Mouse (Mus musculus): ENCODE measurements around the gene Ets2. TPM values are rescaled to one million over a fixed set of nuclear protein-coding genes. Genes with fewer than 3 reads are reported as not detected.

The Ets2 gene
- total and polyA plus RNA-seq, 3 experiments = 47.2 to 70.6 (median 50.3) TPM

DNA sequence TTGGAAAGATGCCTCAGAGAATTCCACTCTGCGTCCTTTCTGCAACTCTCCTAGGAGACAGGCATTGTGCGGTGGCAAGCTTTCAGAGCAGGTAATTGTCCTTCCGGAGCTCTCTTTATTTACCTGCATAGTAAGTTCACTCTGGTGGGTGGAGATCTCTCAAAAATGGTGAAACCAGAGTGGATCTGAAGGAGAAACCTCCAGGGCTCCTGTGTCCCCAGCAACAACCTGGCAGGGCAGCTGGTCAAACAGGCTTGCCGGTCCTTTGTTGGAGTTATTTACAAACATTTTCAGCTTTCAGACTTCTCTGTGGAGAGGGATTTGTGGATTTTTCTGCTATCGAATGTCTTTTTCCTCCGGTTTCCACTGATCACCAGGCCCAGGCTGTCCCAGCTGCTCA is 34.6 kb downstream of the Ets2 start:
- Histone ChIP-seq H3K27me3 (ENCODE audit: control insufficient read depth, insufficient read depth, low read length) (no peaks in the 10 kb centered on the region), H3K36me3 (ENCODE audit: control insufficient read depth, insufficient read depth, low read length) (no peaks in the 10 kb centered on the region), H3K79me2 (replicated peaks; ENCODE audit: control insufficient read depth, insufficient read depth, low read length) (no peaks in the 10 kb centered on the region), H3K4me1 (ENCODE audit: control insufficient read depth, insufficient read depth, low read length) (peaks cover under 1% of the 10 kb centered on the region), H3K4me3 (no peak overlapping the region), H3K27ac (no peak overlapping the region), H3K9ac (ENCODE audit: low read depth, low read length) (no peak overlapping the region)
- WGBS = 85% methylated on average over 6 of the region's 6 CpGs
- DNase-seq = no peak
- intact Hi-C loops (cut with DNase I) = no loop called here
- TF ChIP-seq CTCF (IDR thresholded peaks at IDR 0.05) = no peak
- TF ChIP-seq POLR2A (IDR thresholded peaks at IDR 0.05; ENCODE audit: insufficient read depth, low read depth, low read length) = no peak

GRCm38 (mm10) chr16:95739522-95739921 is 37.6 kb downstream of the Ets2 start:
- no peaks in the 10 kb centered on the region for H3K36me3 ChIP-seq (ENCODE audit: control insufficient read depth, insufficient read depth, low read length)
- no peaks in the 10 kb centered on the region for H3K27me3 ChIP-seq (ENCODE audit: control insufficient read depth, insufficient read depth, low read length)
- whole genome bisulfite sequencing = 77% methylated on average over 6 of the region's 6 CpGs
- DNase-seq = no peak
- no peaks in the 10 kb centered on the region for H3K79me2 ChIP-seq (replicated peaks; ENCODE audit: control insufficient read depth, insufficient read depth, low read length)
- TF ChIP-seq EP300 (IDR thresholded peaks at IDR 0.05; ENCODE audit: insufficient read depth, low read depth, low read length) (no peak), POLR2A (IDR thresholded peaks at IDR 0.05; ENCODE audit: insufficient read depth, low read depth, low read length) (no peak), CTCF (IDR thresholded peaks at IDR 0.05) (no peak)
- no peak overlapping the region for H3K4me3 ChIP-seq
- no peak overlapping the region for H3K27ac ChIP-seq
- peaks cover 7% of the 10 kb centered on the region for H3K4me1 ChIP-seq (ENCODE audit: control insufficient read depth, insufficient read depth, low read length)
- no peak overlapping the region for H3K9ac ChIP-seq (ENCODE audit: low read depth, low read length)
- intact Hi-C loops (cut with DNase I) = no loop called here

GRCm38 (mm10) chr16:95741358-95741757 is 39.5 kb downstream of the Ets2 start:
- TF ChIP-seq POLR2A (IDR thresholded peaks at IDR 0.05; ENCODE audit: insufficient read depth, low read depth, low read length) (no peak), CTCF (IDR thresholded peaks at IDR 0.05) (no peak), EP300 (IDR thresholded peaks at IDR 0.05; ENCODE audit: insufficient read depth, low read depth, low read length) (no peak)
- peak overlapping the region; percentile 67 for H3K27ac ChIP-seq
- peaks cover 7% of the 10 kb centered on the region for H3K4me1 ChIP-seq (ENCODE audit: control insufficient read depth, insufficient read depth, low read length)
- no peak overlapping the region for H3K9ac ChIP-seq (ENCODE audit: low read depth, low read length)
- no peaks in the 10 kb centered on the region for H3K36me3 ChIP-seq (ENCODE audit: control insufficient read depth, insufficient read depth, low read length)
- no peak for DNase-seq
- 67% methylated on average over 11 of the region's 11 CpGs for WGBS
- intact Hi-C loops (cut with DNase I) = loop anchor here (10.0 kb wide), 1 partner anchor 123 kb away; no protein-coding TSS in a partner anchor
- no peaks in the 10 kb centered on the region for H3K27me3 ChIP-seq (ENCODE audit: control insufficient read depth, insufficient read depth, low read length)
- no peaks in the 10 kb centered on the region for H3K79me2 ChIP-seq (replicated peaks; ENCODE audit: control insufficient read depth, insufficient read depth, low read length)
- H3K4me3 ChIP-seq = no peak overlapping the region

- DNase-seq = no peak
- Histone ChIP-seq H3K4me3 (no peak overlapping the region), H3K27ac (peak overlapping the region; percentile 67), H3K79me2 (replicated peaks; ENCODE audit: control insufficient read depth, insufficient read depth, low read length) (no peaks in the 10 kb centered on the region), H3K36me3 (ENCODE audit: control insufficient read depth, insufficient read depth, low read length) (no peaks in the 10 kb centered on the region), H3K27me3 (ENCODE audit: control insufficient read depth, insufficient read depth, low read length) (no peaks in the 10 kb centered on the region), H3K4me1 (ENCODE audit: control insufficient read depth, insufficient read depth, low read length) (peaks cover 9% of the 10 kb centered on the region), H3K9ac (ENCODE audit: low read depth, low read length) (no peak overlapping the region)
- whole genome bisulfite sequencing = 75% methylated on average over 10 of the region's 10 CpGs
- intact Hi-C loops (cut with DNase I) = loop anchor here (10.0 kb wide), 1 partner anchor 123 kb away; no protein-coding TSS in a partner anchor
- TF ChIP-seq POLR2A (IDR thresholded peaks at IDR 0.05; ENCODE audit: insufficient read depth, low read depth, low read length) = no peak
- TF ChIP-seq EP300 (IDR thresholded peaks at IDR 0.05; ENCODE audit: insufficient read depth, low read depth, low read length) = no peak
- no peak for TF ChIP-seq CTCF (IDR thresholded peaks at IDR 0.05)
These were observed 40.3 kb downstream of the Ets2 start for GRCm38 (mm10) chr16:95741915-95742739.

DNA sequence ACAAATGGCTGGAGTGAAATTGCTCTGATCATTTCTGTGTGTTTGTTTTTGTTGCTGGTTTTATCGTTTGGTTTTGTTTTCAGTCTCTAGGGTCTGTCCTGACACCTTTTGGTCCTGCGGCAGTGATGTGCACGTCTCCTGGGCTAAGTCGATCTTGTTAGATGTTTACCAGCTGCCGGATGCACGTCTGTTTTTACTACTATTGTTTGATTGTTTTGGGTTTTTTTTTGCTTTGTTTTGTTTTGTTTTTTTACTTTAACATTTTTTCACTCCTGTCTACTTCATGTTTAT is 40.8 kb downstream of the Ets2 start:
- peak overlapping the region; percentile 65 for H3K27ac ChIP-seq
- H3K27me3 ChIP-seq (ENCODE audit: control insufficient read depth, insufficient read depth, low read length) = no peaks in the 10 kb centered on the region
- peak; percentile 94 for TF ChIP-seq EP300 (IDR thresholded peaks at IDR 0.05; ENCODE audit: insufficient read depth, low read depth, low read length)
- TF ChIP-seq CTCF (IDR thresholded peaks at IDR 0.05) = no peak
- TF ChIP-seq POLR2A (IDR thresholded peaks at IDR 0.05; ENCODE audit: insufficient read depth, low read depth, low read length) = peak; percentile 28; the same call in 1 of the 2 replicates
- no peak overlapping the region for H3K4me3 ChIP-seq
- peak in 1 of 2 experiments; percentile 43 for DNase-seq
- H3K79me2 ChIP-seq (replicated peaks; ENCODE audit: control insufficient read depth, insufficient read depth, low read length) = no peaks in the 10 kb centered on the region
- H3K4me1 ChIP-seq (ENCODE audit: control insufficient read depth, insufficient read depth, low read length) = peaks cover 9% of the 10 kb centered on the region
- intact Hi-C loops (cut with DNase I) = loop anchor here (10.0 kb wide), 1 partner anchor 122 kb away; no protein-coding TSS in a partner anchor
- 33% methylated on average over 6 of the region's 6 CpGs for WGBS
- H3K36me3 ChIP-seq (ENCODE audit: control insufficient read depth, insufficient read depth, low read length) = no peaks in the 10 kb centered on the region
- no peak overlapping the region for H3K9ac ChIP-seq (ENCODE audit: low read depth, low read length)

DNA sequence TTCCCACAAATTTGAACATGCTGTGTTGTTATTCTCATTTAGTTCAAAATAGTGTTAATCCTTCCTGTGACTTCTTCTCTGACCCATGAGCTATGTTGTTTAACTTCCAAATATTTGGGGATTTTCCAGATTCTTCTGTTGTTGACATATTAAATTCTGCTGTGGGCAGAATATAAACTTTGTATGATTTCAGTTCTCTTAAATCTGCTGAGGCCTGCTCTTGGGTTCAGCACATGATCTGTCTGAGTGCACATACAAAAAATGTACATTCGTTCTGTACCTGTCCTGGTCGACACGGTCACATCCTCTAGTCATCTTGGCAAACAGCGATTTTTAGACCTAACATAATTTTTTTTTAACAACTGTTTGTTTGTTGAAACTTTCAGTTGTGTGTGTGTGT is 41.2 kb downstream of the Ets2 start:
- no peak overlapping the region for H3K4me3 ChIP-seq
- no peaks in the 10 kb centered on the region for H3K79me2 ChIP-seq (replicated peaks; ENCODE audit: control insufficient read depth, insufficient read depth, low read length)
- no peak for DNase-seq
- peaks cover 9% of the 10 kb centered on the region for H3K4me1 ChIP-seq (ENCODE audit: control insufficient read depth, insufficient read depth, low read length)
- 55% methylated on average over 4 of the region's 4 CpGs for WGBS
- no peaks in the 10 kb centered on the region for H3K27me3 ChIP-seq (ENCODE audit: control insufficient read depth, insufficient read depth, low read length)
- H3K36me3 ChIP-seq (ENCODE audit: control insufficient read depth, insufficient read depth, low read length) = no peaks in the 10 kb centered on the region
- TF ChIP-seq CTCF (IDR thresholded peaks at IDR 0.05) = no peak
- TF ChIP-seq POLR2A (IDR thresholded peaks at IDR 0.05; ENCODE audit: insufficient read depth, low read depth, low read length) = no peak
- TF ChIP-seq EP300 (IDR thresholded peaks at IDR 0.05; ENCODE audit: insufficient read depth, low read depth, low read length) = no peak
- intact Hi-C loops (cut with DNase I) = loop anchor here (10.0 kb wide), 1 partner anchor 122 kb away; no protein-coding TSS in a partner anchor
- peak overlapping the region; percentile 65 for H3K27ac ChIP-seq
- no peak overlapping the region for H3K9ac ChIP-seq (ENCODE audit: low read depth, low read length)
